ENCODE assay signal across 27 mouse cellular contexts in the genomic region with DNA sequence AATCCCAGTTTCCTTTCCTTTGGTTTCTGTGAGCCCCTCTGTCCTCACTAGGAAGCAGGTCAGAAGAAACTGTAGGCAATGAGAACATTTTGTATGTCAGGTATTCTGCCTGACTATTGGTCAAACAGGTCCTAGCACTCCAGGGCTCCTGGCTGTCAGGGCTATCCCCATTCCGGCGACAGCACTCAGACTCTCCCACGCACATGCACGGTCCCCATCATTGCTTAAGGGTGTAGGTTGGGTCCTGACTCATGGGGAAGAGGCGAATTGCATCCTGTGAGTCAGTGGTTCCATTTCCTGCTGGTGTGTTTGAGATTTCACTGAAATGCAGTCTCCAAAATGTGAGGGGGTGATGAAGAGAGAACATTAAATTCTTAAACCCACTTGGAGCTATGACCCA. TPM values are rescaled to one million over a fixed set of nuclear protein-coding genes. Genes with fewer than 3 reads are reported as not detected.
A peak's percentile ranks its signal among the peaks of the same experiment; 100 is the strongest.
DNase-seq lines count a peak whose midpoint lies in the region; ATAC-seq and TF ChIP-seq lines count a peak whose summit lies in the region.
"Had no signal": no experiment of that assay in that cellular context is flagged by ENCODE, and none has a peak within 500 bp of the region (broad histone marks: within the 10 kb centered on the region; RNA-seq: fewer than 3 reads in every experiment).

No protein-coding gene starts in this region.

- intact Hi-C loops in heart, adult 2 months (cut with DNase I): loop anchor here (10.0 kb wide), 1 partner anchor 182 kb away; no protein-coding TSS in a partner anchor

- DNase-seq in frontal cortex, postnatal 14 days (ENCODE audit: low spot score in 2 of 2): no peak
- DNase-seq in right cerebral cortex, postnatal 25 days: peak; percentile 10
- no peak for DNase-seq in right cerebral cortex, postnatal 4 days
- no peak for DNase-seq in limb, embryonic 10.5 days (ENCODE audit: low spot score)
- DNase-seq in heart, adult 2 months: no peak
- DNase-seq: adrenal gland, postnatal 10 days; cerebellum, adult 2 months; gastrocnemius, postnatal 14 days; heart, postnatal 14 days; kidney, adult 11 months; liver; liver, postnatal 0 days had no signal

- WGBS in neural tube, embryonic 15.5 days: 83% methylated on average over 5 of the region's 5 CpGs
- 86% methylated on average over 5 of the region's 5 CpGs for WGBS in limb, embryonic 10.5 days
- 22% methylated on average over 5 of the region's 5 CpGs for WGBS in heart, adult 2 months

- H3K27ac ChIP-seq in embryonic fibroblast, embryonic 13.5 days (ENCODE audit: insufficient read depth, low read length): peak overlapping the region; percentile 94
- H3K27ac ChIP-seq in neural tube, embryonic 15.5 days (replicated peaks): no peak overlapping the region
- H3K27ac ChIP-seq in limb, embryonic 10.5 days: no peak overlapping the region
- H3K27ac ChIP-seq in heart, adult 2 months: no peak overlapping the region
- H3K27ac ChIP-seq: embryonic facial prominence, embryonic 10.5 days; forebrain, embryonic 15.5 days; hindbrain, embryonic 15.5 days; kidney, postnatal 0 days; stomach, embryonic 15.5 days had no signal

- peaks cover 8% of the 10 kb centered on the region for H3K4me1 ChIP-seq in embryonic fibroblast, embryonic 13.5 days (ENCODE audit: control insufficient read depth, insufficient read depth, low read length)
- H3K4me1 ChIP-seq in neural tube, embryonic 15.5 days: no peaks in the 10 kb centered on the region
- H3K4me1 ChIP-seq in limb, embryonic 10.5 days: no peaks in the 10 kb centered on the region
- H3K4me1 ChIP-seq in heart, adult 2 months (ENCODE audit: control insufficient read depth, insufficient read depth, low read length): no peaks in the 10 kb centered on the region
- H3K4me1 ChIP-seq: embryonic facial prominence, embryonic 10.5 days; forebrain, embryonic 15.5 days; hindbrain, embryonic 15.5 days; stomach, embryonic 15.5 days had no signal

- no peak for TF ChIP-seq CTCF in embryonic fibroblast, embryonic 13.5 days (IDR thresholded peaks at IDR 0.05; ENCODE audit: borderline replicate concordance, insufficient read depth, low read length)
- TF ChIP-seq CTCF in heart, adult 2 months (IDR thresholded peaks at IDR 0.05): no peak

- no peak for TF ChIP-seq EP300 in heart, adult 2 months (IDR thresholded peaks at IDR 0.05; ENCODE audit: insufficient read depth, low read depth, low read length)

- H3K36me3 ChIP-seq in neural tube, embryonic 15.5 days: no peaks in the 10 kb centered on the region
- H3K36me3 ChIP-seq in limb, embryonic 10.5 days: no peaks in the 10 kb centered on the region
- H3K36me3 ChIP-seq in heart, adult 2 months (ENCODE audit: control insufficient read depth, insufficient read depth, low read length): no peaks in the 10 kb centered on the region
- H3K36me3 ChIP-seq: embryonic facial prominence, embryonic 10.5 days; forebrain, embryonic 15.5 days; hindbrain, embryonic 15.5 days; stomach, embryonic 15.5 days had no signal

- no peaks in the 10 kb centered on the region for H3K9me3 ChIP-seq in neural tube, embryonic 15.5 days (replicated peaks)
- no peaks in the 10 kb centered on the region for H3K9me3 ChIP-seq in limb, embryonic 10.5 days (replicated peaks)
- H3K9me3 ChIP-seq: embryonic facial prominence, embryonic 10.5 days; forebrain, embryonic 15.5 days; hindbrain, embryonic 15.5 days; stomach, embryonic 15.5 days had no signal

- peak; percentile 15; the same call in 1 of the 2 replicates for TF ChIP-seq POLR2A in embryonic fibroblast, embryonic 13.5 days (IDR thresholded peaks at IDR 0.05; ENCODE audit: low read depth, low read length)
- no peak for TF ChIP-seq POLR2A in heart, adult 2 months (IDR thresholded peaks at IDR 0.05; ENCODE audit: insufficient read depth, low read depth, low read length)

- H3K79me2 ChIP-seq in heart, adult 2 months (replicated peaks; ENCODE audit: control insufficient read depth, insufficient read depth, low read length): no peaks in the 10 kb centered on the region

- no peak overlapping the region for H3K4me3 ChIP-seq in embryonic fibroblast, embryonic 13.5 days (ENCODE audit: insufficient read depth, low read length)
- no peak overlapping the region for H3K4me3 ChIP-seq in neural tube, embryonic 15.5 days (replicated peaks)
- H3K4me3 ChIP-seq in limb, embryonic 10.5 days: no peak overlapping the region
- no peak overlapping the region for H3K4me3 ChIP-seq in heart, adult 2 months
- H3K4me3 ChIP-seq: embryonic facial prominence, embryonic 10.5 days; erythroblast, embryonic 14.5 days; forebrain, embryonic 15.5 days; hindbrain, embryonic 15.5 days; stomach, embryonic 15.5 days had no signal

- H3K4me2 ChIP-seq in neural tube, embryonic 15.5 days: no peak overlapping the region
- H3K4me2 ChIP-seq: forebrain, embryonic 15.5 days; heart, embryonic 11.5 days; hindbrain, embryonic 15.5 days; stomach, embryonic 15.5 days had no signal

- peak; percentile 70 for ATAC-seq in frontal cortex, adult (ENCODE audit: low TSS enrichment)
- no peak for ATAC-seq in neural tube, embryonic 15.5 days (ENCODE audit: low FRiP score)
- ATAC-seq: forebrain, embryonic 15.5 days; liver, postnatal 0 days had no signal

- H3K9ac ChIP-seq in neural tube, embryonic 15.5 days (replicated peaks): no peak overlapping the region
- H3K9ac ChIP-seq in heart, adult 2 months (ENCODE audit: low read depth, low read length): no peak overlapping the region
- H3K9ac ChIP-seq: forebrain, embryonic 15.5 days; hindbrain, embryonic 15.5 days; liver, postnatal 0 days; stomach, embryonic 15.5 days had no signal

- no peaks in the 10 kb centered on the region for H3K27me3 ChIP-seq in neural tube, embryonic 15.5 days (replicated peaks)
- no peaks in the 10 kb centered on the region for H3K27me3 ChIP-seq in limb, embryonic 10.5 days (ENCODE audit: low read depth, poor library complexity, severe bottlenecking)
- no peaks in the 10 kb centered on the region for H3K27me3 ChIP-seq in heart, adult 2 months (ENCODE audit: control insufficient read depth, insufficient read depth, low read length)
- H3K27me3 ChIP-seq: forebrain, embryonic 15.5 days; hindbrain, embryonic 15.5 days; stomach, embryonic 15.5 days had no signal

RNA-seq across cellular contexts. Expression of a gene that starts 8.6 kb away (rescaled TPM):
- polyA plus RNA-seq in embryonic fibroblast, embryonic 13.5 days (2011; ENCODE audit: insufficient read length, low read depth, missing spikeins): 15.9 and 31.8 TPM in 2 replicates
- 0.20 TPM in 1 of 2 replicates, not detected in the other for polyA plus RNA-seq in neural tube, embryonic 15.5 days (2015; fragmentation: Nextera tagmentation; extraction: Ambion mirVana)
- not detected in 2 replicates for polyA plus RNA-seq in limb, embryonic 10.5 days (2016; fragmentation: Nextera tagmentation; extraction: Ambion mirVana)
- total RNA-seq in heart, adult 2 months (2021): under 1 TPM; 0.07 to 0.08 TPM
- 0.04 and 0.06 TPM in 2 replicates for polyA plus RNA-seq in heart, adult 2 months (2012; rRNA removed)
- total RNA-seq: gastrocnemius, postnatal 14 days; layer of hippocampus, adult 18-20 months; left cerebral cortex, postnatal 14 days; MEL had no signal
- polyA plus RNA-seq: cerebellum, adult 2 months; embryonic facial prominence, embryonic 10.5 days; erythroblast, embryonic 14.5 days; forebrain, embryonic 15.5 days; heart, embryonic 11.5 days; kidney, postnatal 0 days; neural tube, embryonic 14.5 days; spleen, adult 2 months had no signal

RNA-seq across cellular contexts. Expression of a gene that starts 55.8 kb away (rescaled TPM):
- not detected in 2 replicates for polyA plus RNA-seq in embryonic fibroblast, embryonic 13.5 days (2011; ENCODE audit: insufficient read length, low read depth, missing spikeins)
- polyA plus RNA-seq in neural tube, embryonic 15.5 days (2015; fragmentation: Nextera tagmentation; extraction: Ambion mirVana): not detected in 2 replicates
- polyA plus RNA-seq in limb, embryonic 10.5 days (2016; fragmentation: Nextera tagmentation; extraction: Ambion mirVana): 0.15 and 0.18 TPM in 2 replicates
- total RNA-seq in heart, adult 2 months (2021): under 1 TPM; 0.30 to 0.50 TPM
- 0.06 TPM in 1 of 2 replicates, not detected in the other for polyA plus RNA-seq in heart, adult 2 months (2012; rRNA removed)
- total RNA-seq: adrenal gland, postnatal 10 days; left cerebral cortex, postnatal 14 days; MEL had no signal
- polyA plus RNA-seq: erythroblast, embryonic 14.5 days; liver, postnatal 0 days; spleen, adult 2 months had no signal

RNA-seq across cellular contexts. Expression of a gene that starts 56.4 kb away (rescaled TPM):
- polyA plus RNA-seq in embryonic fibroblast, embryonic 13.5 days (2011; ENCODE audit: insufficient read length, low read depth, missing spikeins): 1.1 and 2.5 TPM in 2 replicates
- 2.7 and 2.8 TPM in 2 replicates for polyA plus RNA-seq in neural tube, embryonic 15.5 days (2015; fragmentation: Nextera tagmentation; extraction: Ambion mirVana)
- polyA plus RNA-seq in limb, embryonic 10.5 days (2016; fragmentation: Nextera tagmentation; extraction: Ambion mirVana): not detected in 2 replicates
- total RNA-seq in heart, adult 2 months (2021): not detected
- polyA plus RNA-seq in heart, adult 2 months (2012; rRNA removed): not detected in 2 replicates
- total RNA-seq: gastrocnemius, postnatal 14 days; heart, postnatal 14 days; left cerebral cortex, postnatal 14 days; MEL had no signal
- polyA plus RNA-seq: erythroblast, embryonic 14.5 days; heart, embryonic 11.5 days; liver, postnatal 0 days; spleen, adult 2 months had no signal

Comparison
In these comparisons a context has a peak if more than half of its experiments do, and no peak if none do; other contexts are left out.
1. RNA of a gene that starts 8.6 kb away (polyA plus RNA-seq): 15.9 to 31.8 TPM in embryonic fibroblast, embryonic 13.5 days; 0.04 to 0.06 TPM in heart, adult 2 months, not detected in limb, embryonic 10.5 days and 0.20 TPM in neural tube, embryonic 15.5 days; every median in the first group is over 10 times any median in the second.